Mouse (Mus musculus) hindbrain, embryonic 12.5 days (tissue): ENCODE data around the gene Cbr4. TPM values are rescaled to one million over a fixed set of nuclear protein-coding genes. Genes with fewer than 3 reads are reported as not detected.

Experiments used
- ATAC-seq: fragments of 200-750 bp; cut with Nextera tagmentation; 2 replicates; pipeline ENCODE4 v1.8.0; 2017; ENCODE audit warnings: moderate TSS enrichment; ENCODE audit not compliant: low FRiP score
- H3K27ac ChIP-seq: fragments of 300-500 bp; sonication (generic); 2 replicates; pipeline ENCODE4 v1.5.1; 2016; ENCODE audit warnings: mild to moderate bottlenecking
- H3K27me3 ChIP-seq: fragments of 300-500 bp; sonication (generic); 2 replicates; pipeline ENCODE4 v1.6.1; 2016; ENCODE audit warnings: mild to moderate bottlenecking
- H3K36me3 ChIP-seq: fragments of 300-500 bp; sonication (generic); 2 replicates; pipeline ENCODE4 v1.6.1; 2016; ENCODE audit warnings: mild to moderate bottlenecking
- H3K4me1 ChIP-seq: fragments of 300-500 bp; sonication (generic); 2 replicates; pipeline ENCODE4 v1.6.1; 2016
- H3K4me2 ChIP-seq: fragments of 300-500 bp; sonication (generic); replicated peaks from 2 replicates; pipeline ENCODE4 v1.6.1; 2016; ENCODE audit warnings: mild to moderate bottlenecking
- H3K4me3 ChIP-seq: fragments of 300-500 bp; sonication (generic); 2 replicates; pipeline ENCODE4 v1.5.1; 2016; ENCODE audit warnings: mild to moderate bottlenecking
- H3K9ac ChIP-seq: fragments of 300-500 bp; sonication (generic); 2 replicates; pipeline ENCODE4 v1.6.1; 2016; ENCODE audit warnings: mild to moderate bottlenecking, moderate library complexity
- H3K9me3 ChIP-seq: fragments of 300-500 bp; sonication (generic); replicated peaks from 2 replicates; pipeline ENCODE4 v1.6.1; 2016; ENCODE audit warnings: mild to moderate bottlenecking
- WGBS: fragments of 180-500 bp; shearing (Covaris S2); methylation state at CpG from one replicate; pipeline ENCODE4 v1.1.7; 2016; 5-methylcytosine and 5-hydroxymethylcytosine counted together
- polyA plus RNA-seq: library from polyadenylated mRNA; unstranded; fragments of >200 nt; fragmentation: Nextera tagmentation; extraction: Ambion mirVana; gene quantifications from 2 replicates; pipeline ENCODE4 v1.2.1, GENCODE M21; 2016

Cbr4 gene
- polyA plus RNA-seq, 1 experiment from 2014 or later: 23.5 TPM

- 0 out of 2 replicates have a peak, but pooled peaks have one; percentile 54 for ATAC-seq
- Histone ChIP-seq H3K27me3 (no peaks in the 10 kb centered on the region), H3K4me3 (no peak overlapping the region), H3K4me1 (no peaks in the 10 kb centered on the region), H3K4me2 (no peak overlapping the region), H3K9me3 (no peaks in the 10 kb centered on the region), H3K27ac (no peak overlapping the region), H3K36me3 (no peaks in the 10 kb centered on the region), H3K9ac (no peak overlapping the region)
- WGBS: 79% methylated on average over 15 of the region's 15 CpGs
These were observed 20.6 kb upstream of the Cbr4 start for GRCm38 (mm10) chr8:61466696-61467552.

- Histone ChIP-seq H3K9ac (no peak overlapping the region), H3K36me3 (no peaks in the 10 kb centered on the region), H3K9me3 (no peaks in the 10 kb centered on the region), H3K27me3 (no peaks in the 10 kb centered on the region), H3K4me2 (no peak overlapping the region), H3K4me1 (no peaks in the 10 kb centered on the region), H3K27ac (no peak overlapping the region), H3K4me3 (no peak overlapping the region)
- no peak for ATAC-seq
- 89% methylated on average over 3 of the region's 3 CpGs for WGBS
These were observed 20.1 kb upstream of the Cbr4 start for GRCm38 (mm10) chr8:61467553-61467815.

GRCm38 (mm10) chr8:61470213-61470612 lies 17.3 kb upstream of the Cbr4 start:
- 85% methylated on average over 4 of the region's 4 CpGs for WGBS
- no peaks in the 10 kb centered on the region for H3K9me3 ChIP-seq
- no peaks in the 10 kb centered on the region for H3K36me3 ChIP-seq
- H3K9ac ChIP-seq: no peak overlapping the region
- H3K4me2 ChIP-seq: no peak overlapping the region
- no peak for ATAC-seq
- no peaks in the 10 kb centered on the region for H3K27me3 ChIP-seq
- no peak overlapping the region for H3K27ac ChIP-seq
- H3K4me1 ChIP-seq: no peaks in the 10 kb centered on the region
- no peak overlapping the region for H3K4me3 ChIP-seq

- H3K4me2 ChIP-seq: no peak overlapping the region
- no peaks in the 10 kb centered on the region for H3K27me3 ChIP-seq
- no peak overlapping the region for H3K27ac ChIP-seq
- no peaks in the 10 kb centered on the region for H3K4me1 ChIP-seq
- H3K9ac ChIP-seq: no peak overlapping the region
- no peak overlapping the region for H3K4me3 ChIP-seq
- H3K9me3 ChIP-seq: no peaks in the 10 kb centered on the region
- H3K36me3 ChIP-seq: no peaks in the 10 kb centered on the region
- ATAC-seq: no peak
- 69% methylated on average over 6 of the region's 6 CpGs for WGBS
These were observed 12.3 kb upstream of the Cbr4 start for GRCm38 (mm10) chr8:61475251-61475673.

- Histone ChIP-seq H3K9me3 (no peaks in the 10 kb centered on the region), H3K9ac (no peak overlapping the region), H3K4me2 (no peak overlapping the region), H3K4me3 (no peak overlapping the region), H3K36me3 (no peaks in the 10 kb centered on the region), H3K27ac (no peak overlapping the region), H3K27me3 (no peaks in the 10 kb centered on the region), H3K4me1 (no peaks in the 10 kb centered on the region)
- WGBS: 78% methylated on average over 9 of the region's 9 CpGs
- no peak for ATAC-seq
These were observed 11.4 kb upstream of the Cbr4 start for GRCm38 (mm10) chr8:61476160-61476559.

- Histone ChIP-seq H3K9me3 (no peaks in the 10 kb centered on the region), H3K4me3 (no peak overlapping the region), H3K27ac (no peak overlapping the region), H3K4me1 (no peaks in the 10 kb centered on the region), H3K4me2 (no peak overlapping the region), H3K36me3 (no peaks in the 10 kb centered on the region), H3K9ac (no peak overlapping the region), H3K27me3 (no peaks in the 10 kb centered on the region)
- no peak for ATAC-seq
- WGBS: 94% methylated on average over 4 of the region's 4 CpGs
These were observed 9.4 kb upstream of the Cbr4 start for GRCm38 (mm10) chr8:61478150-61478549.

GRCm38 (mm10) chr8:61478793-61479192 lies 8.7 kb upstream of the Cbr4 start:
- Histone ChIP-seq H3K4me2 (no peak overlapping the region), H3K27ac (no peak overlapping the region), H3K4me3 (no peak overlapping the region), H3K36me3 (no peaks in the 10 kb centered on the region), H3K9ac (no peak overlapping the region), H3K4me1 (no peaks in the 10 kb centered on the region), H3K9me3 (no peaks in the 10 kb centered on the region), H3K27me3 (no peaks in the 10 kb centered on the region)
- 85% methylated on average over 8 of the region's 8 CpGs for WGBS
- ATAC-seq: no peak

- Histone ChIP-seq H3K36me3 (no peaks in the 10 kb centered on the region), H3K4me1 (no peaks in the 10 kb centered on the region), H3K9ac (no peak overlapping the region), H3K4me3 (no peak overlapping the region), H3K27ac (no peak overlapping the region), H3K9me3 (no peaks in the 10 kb centered on the region), H3K27me3 (no peaks in the 10 kb centered on the region), H3K4me2 (no peak overlapping the region)
- peak; percentile 43 for ATAC-seq
- 60% methylated on average over 10 of the region's 11 CpGs for WGBS
These were observed 7.9 kb upstream of the Cbr4 start for GRCm38 (mm10) chr8:61479506-61480214.

GRCm38 (mm10) chr8:61480260-61480967 lies 7.1 kb upstream of the Cbr4 start:
- H3K36me3 ChIP-seq: no peaks in the 10 kb centered on the region
- no peak overlapping the region for H3K4me2 ChIP-seq
- 84% methylated on average over 14 of the region's 14 CpGs for WGBS
- no peaks in the 10 kb centered on the region for H3K4me1 ChIP-seq
- H3K27me3 ChIP-seq: no peaks in the 10 kb centered on the region
- no peaks in the 10 kb centered on the region for H3K9me3 ChIP-seq
- no peak overlapping the region for H3K9ac ChIP-seq
- no peak overlapping the region for H3K4me3 ChIP-seq
- no peak overlapping the region for H3K27ac ChIP-seq
- 0 out of 2 replicates have a peak, but pooled peaks have one; percentile 29 for ATAC-seq

- Histone ChIP-seq H3K9me3 (no peaks in the 10 kb centered on the region), H3K27ac (no peak overlapping the region), H3K4me2 (0 out of 2 replicates have a peak overlapping the region, but pooled peaks have one; percentile 81), H3K9ac (no peak overlapping the region), H3K27me3 (no peaks in the 10 kb centered on the region), H3K36me3 (0 out of 2 replicates have a peak, but pooled peaks cover 5% of the 10 kb centered on the region), H3K4me1 (peaks cover 10% of the 10 kb centered on the region), H3K4me3 (no peak overlapping the region)
- 94% methylated on average over 2 of the region's 2 CpGs for WGBS
- ATAC-seq: peak; percentile 20; the same call in 1 of the 2 replicates
These were observed 508 bp upstream of the Cbr4 start for GRCm38 (mm10) chr8:61486923-61487529.

GRCm38 (mm10) chr8:61488631-61489030 lies 1.1 kb downstream of the Cbr4 start:
- ATAC-seq: no peak
- H3K4me3 ChIP-seq: peak overlapping the region; percentile 69
- 88% methylated on average over 8 of the region's 8 CpGs for WGBS

GRCm38 (mm10) chr8:61497110-61497509 lies 9.6 kb downstream of the Cbr4 start:
- no peak overlapping the region for H3K4me3 ChIP-seq
- WGBS: 87% methylated on average over 4 of the region's 4 CpGs

More at GRCm38 (mm10) chr8:61488631-61489030, 1.1 kb downstream of the Cbr4 start:
- H3K27ac ChIP-seq: no peak overlapping the region
- H3K36me3 ChIP-seq: 0 out of 2 replicates have a peak, but pooled peaks cover 5% of the 10 kb centered on the region
- peak overlapping the region; percentile 81 for H3K4me2 ChIP-seq
- H3K4me1 ChIP-seq: peaks cover 10% of the 10 kb centered on the region
- 0 out of 2 replicates have a peak overlapping the region, but pooled peaks have one; percentile 75 for H3K9ac ChIP-seq
- H3K27me3 ChIP-seq: no peaks in the 10 kb centered on the region
- H3K9me3 ChIP-seq: no peaks in the 10 kb centered on the region

More at GRCm38 (mm10) chr8:61497110-61497509, 9.6 kb downstream of the Cbr4 start:
- Histone ChIP-seq H3K27ac (no peak overlapping the region), H3K4me2 (no peak overlapping the region), H3K9ac (no peak overlapping the region), H3K9me3 (no peaks in the 10 kb centered on the region), H3K27me3 (no peaks in the 10 kb centered on the region), H3K36me3 (peaks cover 13% of the 10 kb centered on the region; the same call in 1 of the 2 replicates), H3K4me1 (no peaks in the 10 kb centered on the region)
- ATAC-seq: no peak
